Mouse (Mus musculus) inflammation-experienced regulatory T-cells, adult 6 months (primary cell): ENCODE data around the gene Krtdap. TPM values are rescaled to one million over a fixed set of nuclear protein-coding genes. Genes with fewer than 3 reads are reported as not detected.
"Not testable (repeated sequence)": the region's sequence is repeated elsewhere in the genome, so short reads cannot be mapped to it uniquely, and the experiment has no call there.

Experiments used
- ATAC-seq: one replicate; pipeline ENCODE4 v1.8.0; 2017
- polyA plus RNA-seq, 3 experiments: library from polyadenylated mRNA; unstranded; fragments of 100-300 nt; shearing (Covaris generic); gene quantifications; one replicate each; pipeline ENCODE4 v1.2.1; 2017

The Krtdap gene
- polyA plus RNA-seq, 3 experiments from 2014 or later = not detected

- no peak for ATAC-seq
Observed at GRCm38 (mm10) chr7:30790141-30790540, 2.4 kb downstream of the Krtdap start.

GRCm38 (mm10) chr7:30791921-30792320, 4.2 kb downstream of the Krtdap start:
- ATAC-seq = no peak

GRCm38 (mm10) chr7:30794921-30795320, 7.2 kb downstream of the Krtdap start:
- no peak for ATAC-seq

- ATAC-seq = no peak
Observed at GRCm38 (mm10) chr7:30796790-30797189, 9.1 kb downstream of the Krtdap start.

- ATAC-seq = no peak
Observed at GRCm38 (mm10) chr7:30800653-30801052, 13.0 kb downstream of the Krtdap start.

GRCm38 (mm10) chr7:30803256-30803655, 15.6 kb downstream of the Krtdap start:
- ATAC-seq = no peak

GRCm38 (mm10) chr7:30804026-30804715, 16.5 kb downstream of the Krtdap start:
- ATAC-seq = no peak

- ATAC-seq = no peak
Observed at GRCm38 (mm10) chr7:30805924-30806323, 18.2 kb downstream of the Krtdap start.

GRCm38 (mm10) chr7:30810319-30810718, 22.6 kb downstream of the Krtdap start:
- ATAC-seq = no peak

GRCm38 (mm10) chr7:30811757-30812290, 24.1 kb downstream of the Krtdap start:
- ATAC-seq = no peak

- no peak for ATAC-seq
Observed at GRCm38 (mm10) chr7:30812291-30812807, 24.7 kb downstream of the Krtdap start.

- ATAC-seq = no peak
Observed at GRCm38 (mm10) chr7:30820131-30820530, 32.4 kb downstream of the Krtdap start.

- ATAC-seq = no peak
Observed at GRCm38 (mm10) chr7:30820854-30821445, 33.3 kb downstream of the Krtdap start.

- no peak for ATAC-seq
Observed at GRCm38 (mm10) chr7:30821532-30821931, 33.8 kb downstream of the Krtdap start.

GRCm38 (mm10) chr7:30823675-30824074, 36.0 kb downstream of the Krtdap start, which contains the start of gene Ffar2:
Gene Ffar2, minus strand, starts transcription at chr7:30823775.
- ATAC-seq = no peak

GRCm38 (mm10) chr7:30824306-30824705, 36.6 kb downstream of the Krtdap start:
- ATAC-seq = no peak

- ATAC-seq = no peak
Observed at GRCm38 (mm10) chr7:30826660-30827059, 39.0 kb downstream of the Krtdap start.

- ATAC-seq = not testable (repeated sequence)
Observed at GRCm38 (mm10) chr7:30828871-30829270, 41.2 kb downstream of the Krtdap start.

GRCm38 (mm10) chr7:30829428-30829827, 41.7 kb downstream of the Krtdap start:
- no peak for ATAC-seq

- ATAC-seq = no peak
Observed at GRCm38 (mm10) chr7:30832261-30832660, 44.6 kb downstream of the Krtdap start.

- ATAC-seq = not testable (repeated sequence)
Observed at GRCm38 (mm10) chr7:30832684-30833083, 45.0 kb downstream of the Krtdap start.

- no peak for ATAC-seq
Observed at GRCm38 (mm10) chr7:30837277-30837676, 49.6 kb downstream of the Krtdap start.

- ATAC-seq = no peak
Observed at GRCm38 (mm10) chr7:30840306-30840705, 52.6 kb downstream of the Krtdap start.
